Mouse (Mus musculus) embryonic facial prominence, embryonic 12.5 days (tissue): ENCODE measurements around the gene Abcg4. TPM values are rescaled to one million over a fixed set of nuclear protein-coding genes. Genes with fewer than 3 reads are reported as not detected.

Experiments
- ATAC-seq: fragments of 200-750 bp; cut with Nextera tagmentation; 2 replicates; pipeline ENCODE4 v1.8.0; 2017; ENCODE audit not compliant: insufficient number of reproducible peaks, insufficient read depth, low FRiP score, low TSS enrichment
- H3K27ac ChIP-seq: fragments of 300-500 bp; sonication (generic); 2 replicates; pipeline ENCODE4 v1.5.1; 2016; ENCODE audit warnings: mild to moderate bottlenecking
- H3K27me3 ChIP-seq: fragments of 300-500 bp; sonication (generic); 2 replicates; pipeline ENCODE4 v1.6.1; 2016; ENCODE audit warnings: mild to moderate bottlenecking, moderate library complexity
- H3K36me3 ChIP-seq: fragments of 300-500 bp; sonication (generic); 2 replicates; pipeline ENCODE4 v1.6.1; 2016; ENCODE audit warnings: mild to moderate bottlenecking
- H3K4me1 ChIP-seq: fragments of 300-500 bp; sonication (generic); 2 replicates; pipeline ENCODE4 v1.6.1; 2016
- H3K4me2 ChIP-seq: fragments of 300-500 bp; sonication (generic); replicated peaks from 2 replicates; pipeline ENCODE4 v1.6.1; 2016; ENCODE audit warnings: mild to moderate bottlenecking, moderate library complexity
- H3K4me3 ChIP-seq: fragments of 300-500 bp; sonication (generic); 2 replicates; pipeline ENCODE4 v1.5.1; 2016; ENCODE audit warnings: mild to moderate bottlenecking
- H3K9ac ChIP-seq: fragments of 300-500 bp; sonication (generic); 2 replicates; pipeline ENCODE4 v1.6.1; 2016; ENCODE audit warnings: mild to moderate bottlenecking, moderate library complexity
- H3K9me3 ChIP-seq: fragments of 300-500 bp; sonication (generic); 2 replicates; pipeline ENCODE4 v1.6.1; 2016; ENCODE audit warnings: mild to moderate bottlenecking, moderate library complexity
- WGBS: fragments of 180-500 bp; shearing (Covaris S2); methylation state at CpG from one replicate; pipeline ENCODE4 v1.1.7; 2016; 5-methylcytosine and 5-hydroxymethylcytosine counted together
- polyA plus RNA-seq: library from polyadenylated mRNA; unstranded; fragments of >200 nt; fragmentation: Nextera tagmentation; extraction: Ambion mirVana; gene quantifications from 2 replicates; pipeline ENCODE4 v1.2.1, GENCODE M21; 2016

Abcg4 gene
- polyA plus RNA-seq, 1 experiment from 2014 or later = 5.9 TPM

DNA sequence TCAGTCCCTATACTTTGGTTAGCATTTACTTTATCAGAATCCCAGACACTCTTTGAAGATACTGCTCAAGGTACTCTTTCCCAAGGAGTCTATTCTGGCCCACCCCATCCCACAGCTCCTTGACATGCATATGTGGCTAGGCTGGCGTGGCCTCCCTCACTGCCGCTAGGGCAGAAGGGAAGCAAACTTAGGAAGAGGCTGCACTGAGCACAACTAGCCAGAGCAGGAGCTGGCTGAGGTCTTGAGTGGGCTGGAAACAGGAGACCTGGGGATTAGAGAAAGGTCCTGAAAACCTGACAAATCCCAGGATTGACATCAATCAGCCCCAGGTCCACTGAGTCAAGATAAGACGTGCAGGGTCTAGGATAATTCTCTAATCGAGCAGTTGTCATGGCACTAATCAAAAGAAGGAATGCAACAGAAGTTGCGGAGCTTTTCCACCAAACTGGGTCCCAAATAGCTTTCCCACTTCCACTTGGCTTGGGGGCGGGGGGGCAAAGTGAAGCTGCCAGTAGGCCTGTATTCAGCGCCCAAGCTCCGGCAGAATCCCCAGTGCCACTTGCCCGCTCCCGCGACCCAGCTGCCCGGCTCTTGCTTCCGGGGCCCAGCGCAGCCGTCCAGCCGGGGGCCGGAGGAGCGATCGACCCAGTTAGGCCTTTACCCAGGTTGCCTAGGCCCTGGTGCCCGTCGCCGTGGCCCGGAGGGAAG is 20.9 kb downstream of the Abcg4 start:
- ATAC-seq = no peak
- Histone ChIP-seq H3K27me3 (0 out of 2 replicates have a peak, but pooled peaks cover 2% of the 10 kb centered on the region), H3K27ac (peak overlapping the region; percentile 56), H3K4me1 (0 out of 2 replicates have a peak, but pooled peaks cover 12% of the 10 kb centered on the region), H3K9me3 (no peaks in the 10 kb centered on the region), H3K4me3 (peak overlapping the region; percentile 50), H3K4me2 (peak overlapping the region; percentile 79), H3K36me3 (no peaks in the 10 kb centered on the region), H3K9ac (peak overlapping the region; percentile 78)
- 9% methylated on average over 23 of the region's 23 CpGs for WGBS

GRCm38 (mm10) chr9:44266478-44267226 is 21.8 kb downstream of the Abcg4 start:
- Histone ChIP-seq H3K4me3 (no peak overlapping the region), H3K4me2 (0 out of 2 replicates have a peak overlapping the region, but pooled peaks have one; percentile 79)

GRCm38 (mm10) chr9:44261388-44261787 is 27.0 kb downstream of the Abcg4 start:
- H3K4me2 ChIP-seq = no peak overlapping the region
- no peak overlapping the region for H3K4me3 ChIP-seq
- no peak overlapping the region for H3K9ac ChIP-seq
- H3K36me3 ChIP-seq = no peaks in the 10 kb centered on the region
- 81% methylated on average over 14 of the region's 14 CpGs for WGBS
- no peak overlapping the region for H3K27ac ChIP-seq
- H3K9me3 ChIP-seq = no peaks in the 10 kb centered on the region
- H3K27me3 ChIP-seq = 0 out of 2 replicates have a peak, but pooled peaks cover under 1% of the 10 kb centered on the region
- no peak for ATAC-seq
- H3K4me1 ChIP-seq = 0 out of 2 replicates have a peak, but pooled peaks cover under 1% of the 10 kb centered on the region

More at GRCm38 (mm10) chr9:44266478-44267226, 21.8 kb downstream of the Abcg4 start:
- Histone ChIP-seq H3K9me3 (no peaks in the 10 kb centered on the region), H3K27ac (no peak overlapping the region), H3K27me3 (0 out of 2 replicates have a peak, but pooled peaks cover 2% of the 10 kb centered on the region), H3K9ac (0 out of 2 replicates have a peak overlapping the region, but pooled peaks have one; percentile 78), H3K36me3 (no peaks in the 10 kb centered on the region), H3K4me1 (0 out of 2 replicates have a peak, but pooled peaks cover 12% of the 10 kb centered on the region)
- ATAC-seq = no peak
- 68% methylated on average over 8 of the region's 8 CpGs for WGBS

- Histone ChIP-seq H3K9me3 (no peaks in the 10 kb centered on the region), H3K9ac (no peak overlapping the region), H3K4me1 (peaks cover 13% of the 10 kb centered on the region), H3K36me3 (no peaks in the 10 kb centered on the region), H3K27me3 (0 out of 2 replicates have a peak, but pooled peaks cover 3% of the 10 kb centered on the region), H3K4me2 (no peak overlapping the region), H3K27ac (no peak overlapping the region), H3K4me3 (no peak overlapping the region)
- 86% methylated on average over 10 of the region's 10 CpGs for WGBS
- no peak for ATAC-seq
Measured at GRCm38 (mm10) chr9:44259014-44259413, 29.4 kb downstream of the Abcg4 start.

GRCm38 (mm10) chr9:44256213-44256612 is 32.2 kb downstream of the Abcg4 start:
- H3K4me1 ChIP-seq = peaks cover 18% of the 10 kb centered on the region
- H3K27ac ChIP-seq = no peak overlapping the region
- 0 out of 2 replicates have a peak, but pooled peaks cover 3% of the 10 kb centered on the region for H3K27me3 ChIP-seq
- no peaks in the 10 kb centered on the region for H3K36me3 ChIP-seq
- H3K4me3 ChIP-seq = no peak overlapping the region
- H3K9me3 ChIP-seq = no peaks in the 10 kb centered on the region
- no peak overlapping the region for H3K9ac ChIP-seq
- WGBS = 77% methylated on average over 8 of the region's 8 CpGs
- 0 out of 2 replicates have a peak, but pooled peaks have one; percentile 26 for ATAC-seq
- no peak overlapping the region for H3K4me2 ChIP-seq

DNA sequence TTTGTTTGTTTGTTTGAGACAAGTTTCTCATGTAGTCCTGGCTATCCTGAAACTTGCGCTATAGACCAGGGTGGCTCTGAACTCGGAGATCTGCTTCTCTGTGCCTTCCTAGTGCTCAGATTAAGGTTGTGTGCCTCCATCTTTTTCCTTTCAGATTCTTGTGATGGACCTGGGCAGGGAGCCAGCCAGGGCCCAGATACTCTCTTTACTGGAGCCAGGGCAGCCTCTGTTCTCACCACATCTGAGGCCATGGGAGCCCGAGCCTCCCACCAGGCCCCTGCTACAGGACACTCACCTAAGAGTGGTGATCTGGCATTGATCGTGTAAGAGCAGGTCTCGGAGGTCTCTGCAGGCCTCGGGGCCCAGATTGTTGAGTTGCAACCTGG is 33.3 kb downstream of the Abcg4 start:
- Histone ChIP-seq H3K9ac (no peak overlapping the region), H3K4me2 (no peak overlapping the region)

GRCm38 (mm10) chr9:44254508-44255135 is 33.8 kb downstream of the Abcg4 start:
- 10% methylated on average over 5 of the region's 5 CpGs for WGBS
- no peak overlapping the region for H3K4me2 ChIP-seq
- peak; percentile 31; the same call in 1 of the 2 replicates for ATAC-seq
- no peak overlapping the region for H3K27ac ChIP-seq
- H3K9ac ChIP-seq = no peak overlapping the region
- H3K4me1 ChIP-seq = peaks cover 21% of the 10 kb centered on the region
- no peak overlapping the region for H3K4me3 ChIP-seq
- H3K27me3 ChIP-seq = 0 out of 2 replicates have a peak, but pooled peaks cover 3% of the 10 kb centered on the region
- H3K36me3 ChIP-seq = no peaks in the 10 kb centered on the region
- no peaks in the 10 kb centered on the region for H3K9me3 ChIP-seq

More for the DNA sequence above, 33.3 kb downstream of the Abcg4 start:
- no peak overlapping the region for H3K4me3 ChIP-seq
- no peaks in the 10 kb centered on the region for H3K36me3 ChIP-seq
- H3K4me1 ChIP-seq = peaks cover 18% of the 10 kb centered on the region
- H3K9me3 ChIP-seq = no peaks in the 10 kb centered on the region
- no peak overlapping the region for H3K27ac ChIP-seq
- no peak for ATAC-seq
- 50% methylated on average over 6 of the region's 6 CpGs for WGBS
- 0 out of 2 replicates have a peak, but pooled peaks cover 3% of the 10 kb centered on the region for H3K27me3 ChIP-seq

GRCm38 (mm10) chr9:44253441-44253840 is 35.0 kb downstream of the Abcg4 start:
- H3K27ac ChIP-seq = no peak overlapping the region

DNA sequence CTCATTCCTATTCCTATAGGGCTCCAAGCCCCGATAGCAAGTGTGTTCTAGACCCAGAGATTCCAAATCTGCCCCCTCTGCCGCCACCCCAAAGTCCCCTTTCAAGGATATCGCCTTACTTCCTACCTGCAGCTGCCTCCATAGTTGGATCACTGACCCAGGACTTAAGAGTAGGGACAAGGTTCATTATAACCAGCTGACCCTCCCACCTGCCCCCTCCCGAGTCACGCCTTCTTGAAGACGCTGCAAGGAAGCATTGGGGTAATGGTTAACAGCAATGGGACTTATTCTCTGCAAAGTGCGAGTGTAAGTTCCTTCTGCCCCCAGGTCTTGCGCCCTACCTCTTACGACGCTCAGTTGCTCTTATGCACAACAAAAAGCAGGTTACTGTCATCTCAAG is 37.1 kb downstream of the Abcg4 start, which contains the start of gene Pdzd3:
TSS of gene Pdzd3 (minus strand) at position 158 of the 400 bp plus-strand sequence.
- Histone ChIP-seq H3K4me3 (no peak within 1 kb of the TSS), H3K4me1 (peaks cover 22% of the 10 kb centered on the region)
- 73% methylated on average over 10 of the region's 10 CpGs for WGBS

More at GRCm38 (mm10) chr9:44253441-44253840, 35.0 kb downstream of the Abcg4 start:
- Histone ChIP-seq H3K9me3 (no peaks in the 10 kb centered on the region), H3K4me1 (peaks cover 22% of the 10 kb centered on the region), H3K9ac (no peak overlapping the region), H3K27me3 (0 out of 2 replicates have a peak, but pooled peaks cover 3% of the 10 kb centered on the region), H3K4me3 (no peak overlapping the region), H3K4me2 (no peak overlapping the region), H3K36me3 (no peaks in the 10 kb centered on the region)
- no peak for ATAC-seq
- 81% methylated on average over 6 of the region's 6 CpGs for WGBS

DNA sequence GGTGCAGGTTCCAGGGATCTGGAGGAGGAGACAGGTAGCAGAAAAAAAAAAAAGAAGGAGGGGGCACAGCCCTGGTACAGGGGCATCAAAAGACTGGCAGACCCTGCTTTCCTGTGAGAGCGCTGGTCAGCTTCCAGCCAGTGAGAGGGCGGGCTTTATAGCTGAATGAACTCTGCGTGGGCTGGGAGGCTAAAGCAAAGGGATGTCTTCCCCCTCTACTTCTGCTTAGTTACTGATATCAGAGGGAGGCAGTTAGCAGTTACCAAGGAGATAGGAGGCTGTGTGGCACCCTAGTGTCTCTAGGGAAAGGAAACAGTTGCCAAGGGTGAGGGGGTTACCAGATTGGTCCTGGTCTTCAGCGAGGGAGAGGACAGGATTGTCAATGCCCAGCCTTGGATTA is 38.0 kb downstream of the Abcg4 start:
- 60% methylated on average over 4 of the region's 4 CpGs for WGBS
- H3K9ac ChIP-seq = no peak overlapping the region

More for the DNA sequence above, 37.1 kb downstream of the Abcg4 start, which contains the start of gene Pdzd3:
- no peak for ATAC-seq
- 0 out of 2 replicates have a peak, but pooled peaks cover 2% of the 10 kb centered on the region for H3K27me3 ChIP-seq
- no peak within 1 kb of the TSS for H3K4me2 ChIP-seq
- no peak within 1 kb of the TSS for H3K9ac ChIP-seq
- no peaks in the 10 kb centered on the region for H3K9me3 ChIP-seq
- H3K27ac ChIP-seq = no peak within 1 kb of the TSS
- no peaks in the 10 kb centered on the region for H3K36me3 ChIP-seq

More for the DNA sequence above, 38.0 kb downstream of the Abcg4 start:
- Histone ChIP-seq H3K4me1 (peaks cover 22% of the 10 kb centered on the region), H3K27me3 (no peaks in the 10 kb centered on the region), H3K4me2 (no peak overlapping the region), H3K36me3 (no peaks in the 10 kb centered on the region), H3K4me3 (no peak overlapping the region), H3K9me3 (no peaks in the 10 kb centered on the region), H3K27ac (no peak overlapping the region)
- ATAC-seq = no peak
